Mouse (Mus musculus) heart, embryonic 15.5 days (tissue): Measurements from ENCODE around the gene Bag6. TPM values are rescaled to one million over a fixed set of nuclear protein-coding genes. Genes with fewer than 3 reads are reported as not detected.
A peak's percentile ranks its signal among the peaks of the same experiment; 100 is the strongest.

Experiments
- ATAC-seq: fragments of 200-750 bp; cut with Nextera tagmentation; replicated peaks from 2 replicates; pipeline ENCODE4 v1.8.0; 2017; ENCODE audit warnings: low read depth, moderate TSS enrichment; ENCODE audit not compliant: insufficient number of reproducible peaks, insufficient read depth, low FRiP score
- H3K27ac ChIP-seq: fragments of 300-500 bp; sonication (generic); 2 replicates; pipeline ENCODE4 v1.5.1; 2015; ENCODE audit warnings: mild to moderate bottlenecking, inconsistent platforms
- H3K27me3 ChIP-seq: fragments of 300-500 bp; sonication (generic); 2 replicates; pipeline ENCODE4 v1.6.1; 2015; ENCODE audit warnings: inconsistent platforms
- H3K36me3 ChIP-seq: fragments of 300-500 bp; sonication (generic); 2 replicates; pipeline ENCODE4 v1.6.1; 2015; ENCODE audit warnings: mild to moderate bottlenecking, inconsistent platforms
- H3K4me1 ChIP-seq: fragments of 300-500 bp; sonication (generic); replicated peaks from 2 replicates; pipeline ENCODE4 v1.6.1; 2015; ENCODE audit warnings: inconsistent platforms
- H3K4me2 ChIP-seq: fragments of 300-500 bp; sonication (generic); 2 replicates; pipeline ENCODE4 v1.6.1; 2015; ENCODE audit warnings: inconsistent platforms, mild to moderate bottlenecking, moderate library complexity
- H3K4me3 ChIP-seq: fragments of 300-500 bp; sonication (generic); 2 replicates; pipeline ENCODE4 v1.5.1; 2015; ENCODE audit warnings: mild to moderate bottlenecking, inconsistent platforms
- H3K9ac ChIP-seq: fragments of 300-500 bp; sonication (generic); 2 replicates; pipeline ENCODE4 v1.6.1; 2015; ENCODE audit warnings: mild to moderate bottlenecking, inconsistent platforms
- H3K9me3 ChIP-seq: fragments of 300-500 bp; sonication (generic); replicated peaks from 2 replicates; pipeline ENCODE4 v1.6.1; 2016; ENCODE audit warnings: inconsistent platforms
- WGBS: fragments of 180-500 bp; shearing (Covaris S2); methylation state at CpG from one replicate; pipeline ENCODE4 v1.1.7; 2015; ENCODE audit warnings: mixed read lengths; 5-methylcytosine and 5-hydroxymethylcytosine counted together
- polyA plus RNA-seq: library from polyadenylated mRNA; unstranded; fragments of >200 nt; fragmentation: Nextera tagmentation; extraction: Ambion mirVana; gene quantifications from 2 replicates; pipeline ENCODE4 v1.2.1, GENCODE M21; 2015

Bag6 gene
- polyA plus RNA-seq, 1 experiment from 2014 or later, result 40.8 TPM

DNA sequence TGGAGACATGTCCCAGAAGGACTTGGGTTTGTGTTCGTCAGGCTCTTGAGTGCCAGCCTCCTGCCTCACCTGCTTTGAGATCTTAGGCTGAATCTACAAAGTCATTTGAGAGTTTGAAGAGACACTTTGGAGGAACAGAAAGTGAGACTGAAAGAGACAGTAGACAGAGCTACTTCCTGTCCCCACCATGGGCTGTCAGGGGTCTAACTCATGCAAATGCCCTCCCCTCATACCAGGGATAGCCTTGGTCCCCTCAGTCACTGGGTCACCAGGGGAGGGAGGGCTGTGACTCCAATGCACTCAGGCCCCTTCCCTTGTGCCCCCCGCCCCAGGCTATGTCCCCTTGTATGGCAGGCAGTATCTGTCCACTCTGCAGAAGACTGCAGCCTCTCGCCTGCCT lies 38.4 kb downstream of the Bag6 start:
- no peaks in the 10 kb centered on the region for H3K27me3 ChIP-seq
- peak overlapping the region; percentile 6; the same call in 1 of the 2 replicates for H3K27ac ChIP-seq
- H3K9me3 ChIP-seq, result no peaks in the 10 kb centered on the region
- ATAC-seq, result no peak
- no peak overlapping the region for H3K9ac ChIP-seq
- 0 out of 2 replicates have a peak, but pooled peaks cover 5% of the 10 kb centered on the region for H3K4me1 ChIP-seq
- no peak overlapping the region for H3K4me3 ChIP-seq
- 61% methylated on average over 3 of the region's 3 CpGs for WGBS
- no peak overlapping the region for H3K4me2 ChIP-seq
- H3K36me3 ChIP-seq, result no peaks in the 10 kb centered on the region

GRCm38 (mm10) chr17:35174201-35174977 lies 39.4 kb downstream of the Bag6 start:
- no peak for ATAC-seq
- Histone ChIP-seq H3K4me3 (no peak overlapping the region), H3K27me3 (no peaks in the 10 kb centered on the region), H3K4me2 (no peak overlapping the region), H3K9ac (no peak overlapping the region), H3K36me3 (no peaks in the 10 kb centered on the region), H3K9me3 (no peaks in the 10 kb centered on the region), H3K27ac (no peak overlapping the region), H3K4me1 (0 out of 2 replicates have a peak, but pooled peaks cover 5% of the 10 kb centered on the region)
- WGBS, result 57% methylated on average over 8 of the region's 8 CpGs

DNA sequence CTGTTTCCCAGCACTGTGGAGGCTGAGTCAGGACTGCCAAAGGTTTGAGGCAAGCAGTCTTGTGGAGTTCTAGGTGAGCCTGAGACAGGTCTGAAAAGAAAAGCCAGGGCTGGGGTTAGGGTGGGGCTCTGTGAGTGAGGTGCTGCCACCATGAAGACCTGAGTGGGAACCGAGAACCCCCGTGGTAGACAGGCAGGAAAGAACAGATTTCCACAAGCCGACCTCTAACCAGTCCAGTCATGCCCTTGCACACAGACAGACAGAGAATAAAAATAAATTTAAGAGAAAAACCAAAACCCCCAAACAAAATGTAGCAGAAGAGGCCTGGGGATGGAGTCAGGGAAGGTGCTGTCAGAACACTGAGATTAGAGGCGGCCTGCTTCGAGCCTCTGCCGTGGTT lies 40.4 kb downstream of the Bag6 start:
- Histone ChIP-seq H3K4me2 (no peak overlapping the region), H3K9ac (no peak overlapping the region), H3K27me3 (no peaks in the 10 kb centered on the region), H3K36me3 (no peaks in the 10 kb centered on the region), H3K27ac (no peak overlapping the region), H3K9me3 (no peaks in the 10 kb centered on the region), H3K4me3 (no peak overlapping the region), H3K4me1 (0 out of 2 replicates have a peak, but pooled peaks cover 5% of the 10 kb centered on the region)
- no peak for ATAC-seq
- 74% methylated on average over 6 of the region's 6 CpGs for WGBS

DNA sequence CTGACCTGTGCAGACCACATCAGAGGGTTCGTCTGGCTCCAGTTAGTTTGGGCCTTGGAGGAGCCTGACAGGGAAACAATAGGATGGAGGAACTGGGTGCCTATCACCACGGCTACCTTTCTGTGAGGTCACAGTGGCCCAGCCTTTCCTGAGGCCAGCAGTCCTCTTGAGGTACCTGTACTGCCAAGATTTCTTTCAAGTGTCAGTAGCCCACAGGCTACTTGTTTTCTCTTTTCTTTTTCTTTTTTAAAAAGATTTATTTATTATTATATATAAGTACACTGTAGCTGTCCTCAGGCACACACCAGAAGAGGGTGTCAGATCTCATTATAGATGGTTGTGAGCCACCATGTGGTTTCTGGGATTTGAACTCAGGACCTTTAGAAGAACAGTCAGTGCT lies 41.0 kb downstream of the Bag6 start, which contains the start of gene Aif1:
TSS of gene Aif1 (minus strand) at position 101 of the 400 bp plus-strand sequence.
- ATAC-seq, result no peak
- Histone ChIP-seq H3K4me2 (no peak within 1 kb of the TSS), H3K4me3 (no peak within 1 kb of the TSS), H3K9me3 (no peaks in the 10 kb centered on the region), H3K27ac (no peak within 1 kb of the TSS), H3K4me1 (0 out of 2 replicates have a peak, but pooled peaks cover 5% of the 10 kb centered on the region), H3K9ac (no peak within 1 kb of the TSS), H3K36me3 (no peaks in the 10 kb centered on the region), H3K27me3 (no peaks in the 10 kb centered on the region)
- WGBS, result 74% methylated on average over 2 of the region's 2 CpGs

GRCm38 (mm10) chr17:35178528-35178927 lies 43.5 kb downstream of the Bag6 start:
- no peak overlapping the region for H3K9ac ChIP-seq
- H3K9me3 ChIP-seq, result no peaks in the 10 kb centered on the region
- no peaks in the 10 kb centered on the region for H3K36me3 ChIP-seq
- H3K4me1 ChIP-seq, result no peaks in the 10 kb centered on the region
- no peak overlapping the region for H3K27ac ChIP-seq
- no peak overlapping the region for H3K4me3 ChIP-seq
- H3K4me2 ChIP-seq, result no peak overlapping the region
- 7% methylated on average over 5 of the region's 5 CpGs for WGBS
- H3K27me3 ChIP-seq, result no peaks in the 10 kb centered on the region
- ATAC-seq, result 0 out of 2 replicates have a peak, but pooled peaks have one; percentile 39

DNA sequence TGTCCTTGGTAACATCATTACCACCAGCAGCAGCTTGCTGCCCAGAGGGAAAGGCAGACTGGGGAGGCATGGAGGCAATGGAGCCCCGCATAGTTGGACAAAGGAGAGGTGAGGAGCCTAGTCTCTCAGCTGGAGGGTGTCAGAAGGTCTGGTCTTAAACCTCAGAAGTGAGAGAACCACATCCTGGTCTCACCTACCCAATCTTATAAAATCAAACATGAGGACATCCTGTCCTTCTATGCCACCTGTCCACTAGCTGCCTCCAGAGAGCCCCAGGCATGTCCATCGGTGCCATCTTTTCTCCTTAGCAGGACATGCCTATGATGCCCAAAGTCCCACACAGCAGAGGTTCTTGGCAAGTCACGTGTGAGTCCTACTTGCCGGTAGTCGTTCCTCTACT lies 45.1 kb downstream of the Bag6 start:
- Histone ChIP-seq H3K4me2 (no peak overlapping the region), H3K9me3 (no peaks in the 10 kb centered on the region), H3K4me3 (no peak overlapping the region), H3K27ac (no peak overlapping the region), H3K36me3 (no peaks in the 10 kb centered on the region), H3K4me1 (no peaks in the 10 kb centered on the region), H3K27me3 (no peaks in the 10 kb centered on the region), H3K9ac (no peak overlapping the region)
- 78% methylated on average over 5 of the region's 5 CpGs for WGBS
- no peak for ATAC-seq

DNA sequence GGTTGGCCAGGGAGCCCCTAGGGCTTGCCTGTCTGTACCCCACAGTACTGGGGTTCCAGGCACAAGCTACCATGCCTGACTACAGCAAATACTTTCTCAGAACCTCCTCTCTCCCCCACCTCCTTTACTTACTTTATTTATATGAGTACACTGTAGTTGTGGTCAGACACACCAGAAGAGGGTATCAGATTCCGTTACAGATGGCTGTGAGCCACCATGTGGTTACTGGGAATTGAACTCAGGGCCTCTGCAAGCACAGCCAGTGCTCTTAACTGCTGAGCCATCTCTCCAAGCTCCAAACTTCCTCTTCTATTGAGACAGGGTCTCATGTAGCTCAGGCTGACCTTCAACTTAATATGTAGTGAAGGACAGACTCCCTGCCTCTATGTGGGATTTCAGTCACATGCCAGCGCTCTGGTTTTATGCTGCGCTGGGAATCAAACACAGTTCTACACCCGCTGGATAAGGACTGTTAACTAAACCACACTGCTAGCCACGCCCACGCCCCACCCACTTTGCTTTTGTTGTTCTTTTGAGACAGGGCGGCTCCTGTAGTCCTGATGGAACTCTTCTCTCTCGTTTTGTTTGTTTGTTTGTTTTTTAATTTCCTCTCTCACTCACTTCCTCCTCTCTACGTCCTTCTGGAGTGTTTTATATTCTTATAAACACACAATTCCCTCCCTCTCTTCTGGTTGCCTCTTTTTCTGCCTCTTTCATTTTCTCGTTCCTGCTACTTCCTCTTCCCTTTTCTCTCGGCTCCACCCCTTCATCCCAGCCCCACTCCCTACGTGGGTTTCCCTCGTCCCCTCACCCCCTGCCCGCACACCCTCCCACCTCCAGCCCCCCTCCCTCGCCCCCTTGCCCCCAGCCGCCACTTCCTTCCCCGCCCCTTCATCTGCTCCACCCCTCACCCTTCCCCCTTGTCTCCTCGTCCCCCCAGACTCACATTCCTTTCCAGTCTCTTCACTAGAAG lies 50.9 kb downstream of the Bag6 start:
- Histone ChIP-seq H3K36me3 (no peaks in the 10 kb centered on the region), H3K9ac (peak overlapping the region; percentile 29), H3K27me3 (no peaks in the 10 kb centered on the region), H3K4me1 (peaks cover 5% of the 10 kb centered on the region; the same call in 1 of the 2 replicates), H3K4me3 (peak overlapping the region; percentile 53), H3K9me3 (no peaks in the 10 kb centered on the region), H3K27ac (peak overlapping the region; percentile 51), H3K4me2 (peak overlapping the region; percentile 64)
- WGBS, result 4% methylated on average over 17 of the region's 18 CpGs
- ATAC-seq, result no peak; the same call in 1 of the 2 replicates

DNA sequence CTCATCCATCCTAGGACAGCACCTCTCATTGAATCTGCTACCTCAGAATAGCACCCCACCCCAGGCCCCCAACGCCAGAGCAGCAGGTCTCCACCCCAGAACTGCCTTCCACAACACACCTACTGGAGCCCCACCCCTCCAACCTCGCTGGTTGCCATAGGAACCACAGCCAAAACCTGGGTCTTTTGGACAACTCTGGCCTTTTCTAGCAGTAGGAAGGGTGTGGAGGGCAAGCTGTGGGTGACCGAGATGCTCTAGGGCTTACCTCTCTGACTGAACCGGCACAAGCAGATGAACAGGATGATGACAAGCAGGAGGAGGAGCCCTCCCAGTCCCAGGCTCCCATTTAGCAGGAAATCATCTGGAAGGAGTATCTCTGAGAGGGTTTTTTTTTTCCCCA lies 51.7 kb downstream of the Bag6 start:
- Histone ChIP-seq H3K9me3 (no peaks in the 10 kb centered on the region), H3K27me3 (no peaks in the 10 kb centered on the region), H3K4me1 (peaks cover 5% of the 10 kb centered on the region; the same call in 1 of the 2 replicates), H3K36me3 (no peaks in the 10 kb centered on the region), H3K4me2 (peak overlapping the region; percentile 64), H3K4me3 (peak overlapping the region; percentile 53), H3K27ac (peak overlapping the region; percentile 51), H3K9ac (no peak overlapping the region)
- peak; percentile 52 for ATAC-seq
- WGBS, result 2% methylated on average over 4 of the region's 4 CpGs

- no peak overlapping the region for H3K27ac ChIP-seq
- H3K27me3 ChIP-seq, result no peaks in the 10 kb centered on the region
- H3K4me2 ChIP-seq, result no peak overlapping the region
- H3K36me3 ChIP-seq, result no peaks in the 10 kb centered on the region
- no peak overlapping the region for H3K9ac ChIP-seq
- ATAC-seq, result no peak
- H3K4me1 ChIP-seq, result peaks cover 5% of the 10 kb centered on the region; the same call in 1 of the 2 replicates
- WGBS, result 62% methylated on average over 4 of the region's 4 CpGs
- H3K4me3 ChIP-seq, result 0 out of 2 replicates have a peak overlapping the region, but pooled peaks have one; percentile 3
- H3K9me3 ChIP-seq, result no peaks in the 10 kb centered on the region
Measured at GRCm38 (mm10) chr17:35187345-35187744, 52.4 kb downstream of the Bag6 start.

GRCm38 (mm10) chr17:35187959-35188610 lies 53.1 kb downstream of the Bag6 start, which contains the start of gene Lst1:
Gene Lst1 (minus strand): TSS chr17:35188439.
- Histone ChIP-seq H3K4me1 (peaks cover 5% of the 10 kb centered on the region; the same call in 1 of the 2 replicates), H3K4me3 (0 out of 2 replicates have a peak within 1 kb of the TSS, but pooled peaks have one; percentile 3), H3K4me2 (no peak within 1 kb of the TSS), H3K9me3 (no peaks in the 10 kb centered on the region), H3K27ac (peak within 1 kb of the TSS; percentile 37; the same call in 1 of the 2 replicates), H3K27me3 (no peaks in the 10 kb centered on the region), H3K36me3 (no peaks in the 10 kb centered on the region), H3K9ac (no peak within 1 kb of the TSS)
- WGBS, result 65% methylated on average over 7 of the region's 7 CpGs
- ATAC-seq, result no peak
